Mouse (Mus musculus): ENCODE data around the gene Alkbh8. TPM values are rescaled to one million over a fixed set of nuclear protein-coding genes. Genes with fewer than 3 reads are reported as not detected.
"Not testable (repeated sequence)": the region's sequence is repeated elsewhere in the genome, so short reads cannot be mapped to it uniquely, and the experiment has no call there.

The Alkbh8 gene
- polyA plus RNA-seq (2015; fragmentation: Nextera tagmentation; extraction: Ambion mirVana) = 64.1 and 66.0 TPM in 2 replicates

DNA sequence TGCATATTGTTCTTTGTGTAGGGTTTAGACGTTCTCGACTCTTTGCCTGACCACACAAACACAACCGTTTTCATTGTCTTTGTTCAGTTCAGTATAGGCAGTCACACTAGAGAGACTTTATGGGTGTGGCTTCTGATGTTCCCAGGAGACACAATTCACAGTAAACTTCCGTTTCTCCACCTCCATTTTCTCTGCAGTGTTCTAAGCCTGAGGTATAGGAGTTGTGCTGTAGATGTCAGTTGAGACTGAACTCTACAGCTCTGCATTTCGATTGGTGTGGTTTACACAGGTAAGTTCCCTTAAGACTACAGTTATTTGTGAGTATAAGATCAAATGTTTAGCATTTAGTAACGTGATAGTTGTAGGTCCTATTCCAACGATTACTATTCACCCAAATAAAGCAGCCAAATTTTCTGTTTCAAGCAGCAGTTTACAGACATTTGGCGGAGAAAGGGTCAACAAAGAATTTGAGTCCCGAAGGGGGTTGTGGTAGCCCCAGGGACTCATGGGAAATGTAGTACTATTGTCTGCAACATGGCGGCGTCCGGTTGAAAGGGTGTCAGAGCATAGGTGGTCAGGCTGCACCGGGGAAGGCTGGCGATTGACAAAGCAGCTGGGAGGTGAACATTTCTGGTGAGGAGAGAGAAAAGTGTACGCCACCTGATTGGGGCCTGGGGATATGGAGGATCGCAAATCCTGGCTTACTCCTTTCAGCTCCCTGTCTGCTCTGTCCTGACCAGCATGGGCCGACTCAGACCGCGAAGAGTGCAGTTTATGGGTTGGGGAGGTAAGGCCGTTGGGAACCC is at the start of gene Alkbh8:
Gene Alkbh8 (plus strand): TSS at position 179 of the 806 bp plus-strand sequence.
- H3K36me3 ChIP-seq (replicated peaks) = 0 out of 2 replicates have a peak, but pooled peaks cover 9% of the 10 kb centered on the region
- under 1% methylated on average over 20 of the region's 20 CpGs for WGBS
- peak within 1 kb of the TSS; percentile 64 for H3K4me3 ChIP-seq
- peak within 1 kb of the TSS; percentile 59 for H3K9ac ChIP-seq
- H3K9me3 ChIP-seq = no peaks in the 10 kb centered on the region
- H3K27ac ChIP-seq = peak within 1 kb of the TSS; percentile 78
- peaks cover 10% of the 10 kb centered on the region for H3K4me1 ChIP-seq
- ATAC-seq (replicated peaks) = peak; percentile 98
- peak within 1 kb of the TSS; percentile 55 for H3K4me2 ChIP-seq
- no peaks in the 10 kb centered on the region for H3K27me3 ChIP-seq (replicated peaks)

DNA sequence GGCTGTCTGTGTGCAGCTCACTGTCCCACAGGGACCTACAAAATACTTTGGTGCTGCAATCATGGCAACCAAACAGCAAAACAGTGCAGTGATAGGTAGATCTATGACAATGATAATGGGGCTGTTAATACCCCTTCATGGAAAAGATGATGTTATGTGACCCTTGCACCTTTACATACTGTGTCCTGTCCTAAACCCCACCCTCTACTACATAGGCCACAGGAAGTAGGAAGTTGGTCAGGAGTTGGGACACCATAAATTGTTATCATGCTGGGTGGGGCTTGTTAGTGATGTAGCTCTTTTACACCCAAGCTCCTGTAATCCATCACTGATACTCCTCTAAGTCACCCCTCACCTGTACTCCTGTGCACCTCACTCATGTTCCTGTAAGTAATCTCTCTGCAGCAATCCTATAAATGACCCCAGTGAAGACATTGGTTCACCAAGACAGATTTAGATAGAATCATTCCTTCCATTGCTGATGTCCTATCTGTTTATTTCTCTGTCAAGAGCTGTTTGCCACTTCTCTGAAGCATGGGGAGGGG is 25.6 kb upstream of the Alkbh8 start:
- Histone ChIP-seq H3K27me3 (replicated peaks) (no peaks in the 10 kb centered on the region), H3K9ac (no peak overlapping the region), H3K36me3 (replicated peaks) (no peaks in the 10 kb centered on the region), H3K4me1 (no peaks in the 10 kb centered on the region), H3K4me3 (no peak overlapping the region), H3K4me2 (no peak overlapping the region), H3K27ac (no peak overlapping the region), H3K9me3 (peaks cover 14% of the 10 kb centered on the region; the same call in 1 of the 2 replicates)
- ATAC-seq (replicated peaks) = no peak

DNA sequence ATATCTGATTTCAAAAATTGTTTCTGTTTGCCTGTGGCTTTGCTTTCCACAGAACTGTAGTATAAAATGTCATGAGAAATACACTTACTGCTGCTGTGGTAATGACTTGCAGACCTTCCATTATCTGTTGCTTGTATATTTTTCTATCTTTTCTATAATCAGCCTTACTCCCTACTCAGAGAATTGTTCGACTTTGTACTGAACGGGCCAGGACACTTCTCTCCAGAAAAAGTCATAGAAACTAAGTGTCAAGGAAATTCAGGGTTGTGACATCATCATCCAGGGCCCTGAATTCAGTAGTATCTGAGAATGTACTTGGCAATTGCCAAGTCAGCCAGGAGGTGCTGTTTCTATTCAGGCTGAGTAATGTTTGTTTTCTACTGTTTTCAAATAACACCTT is 24.9 kb upstream of the Alkbh8 start:
- H3K4me2 ChIP-seq = no peak overlapping the region
- no peak overlapping the region for H3K4me3 ChIP-seq

DNA sequence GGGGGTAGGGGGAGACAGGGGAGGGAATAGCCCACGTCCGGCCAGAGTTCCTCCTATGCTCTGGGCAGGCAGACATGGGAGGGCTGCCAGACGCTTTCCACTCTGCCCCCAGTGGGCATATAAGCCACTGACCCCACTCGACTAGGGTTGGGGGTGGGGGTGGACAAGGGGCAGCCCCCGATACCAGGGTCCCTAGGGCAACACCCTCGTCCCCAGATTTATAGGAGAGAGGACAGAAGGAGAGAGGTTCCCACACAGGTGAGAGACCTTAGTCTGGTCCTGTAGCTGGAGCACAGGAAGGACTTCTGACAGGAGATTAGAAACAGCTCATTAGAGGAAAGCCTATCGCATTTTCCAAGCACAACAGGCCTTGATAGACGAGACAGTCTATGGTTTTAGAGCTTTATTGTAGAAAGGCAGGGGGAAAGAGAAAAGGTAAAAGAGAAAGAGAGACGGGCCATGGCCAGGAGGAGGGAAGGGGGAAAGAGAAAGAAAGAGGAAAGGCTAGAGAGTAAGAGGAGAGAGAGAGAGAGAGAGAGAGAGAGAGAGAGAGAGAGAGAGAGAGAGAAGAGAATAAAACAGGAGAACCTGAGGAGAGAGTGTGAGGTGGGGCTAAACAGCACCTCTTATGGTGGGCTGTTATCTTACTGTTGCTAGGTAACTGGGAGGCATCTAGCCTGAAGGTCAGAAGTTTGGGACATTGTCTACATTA is 7.4 kb upstream of the Alkbh8 start:
- not testable (repeated sequence) for H3K9ac ChIP-seq; H3K27me3 ChIP-seq (replicated peaks); H3K4me2 ChIP-seq; H3K36me3 ChIP-seq (replicated peaks); ATAC-seq (replicated peaks); H3K4me3 ChIP-seq; H3K27ac ChIP-seq; H3K9me3 ChIP-seq; H3K4me1 ChIP-seq
- 67% methylated on average over 9 of the region's 9 CpGs for WGBS

More for the DNA sequence above, 24.9 kb upstream of the Alkbh8 start:
- Histone ChIP-seq H3K27ac (no peak overlapping the region), H3K9ac (no peak overlapping the region), H3K27me3 (replicated peaks) (no peaks in the 10 kb centered on the region), H3K36me3 (replicated peaks) (no peaks in the 10 kb centered on the region), H3K9me3 (peaks cover 14% of the 10 kb centered on the region; the same call in 1 of the 2 replicates), H3K4me1 (no peaks in the 10 kb centered on the region)
- WGBS = 79% methylated on average over 2 of the region's 2 CpGs
- no peak for ATAC-seq (replicated peaks)

DNA sequence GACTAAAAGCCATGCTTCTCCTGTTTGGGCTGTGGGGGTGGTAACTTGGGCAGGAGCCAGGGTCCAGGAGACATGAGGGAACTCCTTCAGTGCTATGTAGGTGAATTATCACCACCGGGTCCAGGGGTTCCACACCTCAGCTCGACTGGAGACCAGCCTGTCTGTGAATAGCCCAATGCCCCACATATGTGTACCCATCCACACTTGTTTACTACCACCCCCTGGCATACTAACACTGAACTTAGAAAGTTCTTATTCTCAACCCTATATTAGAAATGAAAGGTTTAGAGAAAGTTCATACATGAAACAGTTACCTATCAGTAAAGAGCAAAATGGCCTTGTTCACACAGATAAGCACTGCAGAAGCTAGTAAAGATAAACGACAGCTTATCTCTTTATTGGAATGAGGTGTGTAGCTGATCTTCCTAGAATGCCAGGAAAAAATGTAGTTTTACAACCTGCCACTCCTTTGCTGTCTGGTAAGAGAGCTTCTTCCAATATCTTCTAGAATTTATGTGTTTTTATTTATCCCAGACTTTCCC is 6.8 kb upstream of the Alkbh8 start:
- H3K27me3 ChIP-seq (replicated peaks) = no peaks in the 10 kb centered on the region
- H3K36me3 ChIP-seq (replicated peaks) = no peaks in the 10 kb centered on the region
- H3K4me1 ChIP-seq = no peaks in the 10 kb centered on the region
- no peak overlapping the region for H3K27ac ChIP-seq
- H3K4me2 ChIP-seq = no peak overlapping the region
- ATAC-seq (replicated peaks) = no peak
- no peak overlapping the region for H3K4me3 ChIP-seq
- H3K9me3 ChIP-seq = no peaks in the 10 kb centered on the region
- WGBS = 68% methylated on average over 3 of the region's 3 CpGs
- H3K9ac ChIP-seq = no peak overlapping the region

DNA sequence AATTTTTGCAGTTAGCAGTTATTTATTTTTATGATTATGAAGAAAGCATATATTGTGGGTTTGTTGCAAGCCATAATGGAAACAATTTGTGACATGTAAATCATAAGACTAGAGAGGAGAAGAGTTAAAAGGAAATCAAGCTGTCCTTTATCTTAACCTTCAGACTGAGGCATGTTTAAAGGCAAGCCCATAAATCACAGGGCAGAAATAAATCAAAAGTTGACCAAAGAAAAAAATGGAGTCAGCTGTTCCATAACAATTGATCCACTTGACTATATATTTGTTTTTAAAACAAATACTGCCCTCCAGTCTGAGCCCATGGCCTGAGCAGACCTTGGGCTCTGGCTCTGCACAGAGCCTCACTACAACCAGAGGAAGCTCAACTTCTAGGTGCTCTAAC is 4.6 kb upstream of the Alkbh8 start:
- no peak for ATAC-seq (replicated peaks)
- Histone ChIP-seq H3K27me3 (replicated peaks) (no peaks in the 10 kb centered on the region), H3K9me3 (no peaks in the 10 kb centered on the region), H3K4me3 (no peak overlapping the region), H3K4me1 (no peaks in the 10 kb centered on the region), H3K36me3 (replicated peaks) (no peaks in the 10 kb centered on the region), H3K4me2 (no peak overlapping the region), H3K9ac (no peak overlapping the region), H3K27ac (no peak overlapping the region)

DNA sequence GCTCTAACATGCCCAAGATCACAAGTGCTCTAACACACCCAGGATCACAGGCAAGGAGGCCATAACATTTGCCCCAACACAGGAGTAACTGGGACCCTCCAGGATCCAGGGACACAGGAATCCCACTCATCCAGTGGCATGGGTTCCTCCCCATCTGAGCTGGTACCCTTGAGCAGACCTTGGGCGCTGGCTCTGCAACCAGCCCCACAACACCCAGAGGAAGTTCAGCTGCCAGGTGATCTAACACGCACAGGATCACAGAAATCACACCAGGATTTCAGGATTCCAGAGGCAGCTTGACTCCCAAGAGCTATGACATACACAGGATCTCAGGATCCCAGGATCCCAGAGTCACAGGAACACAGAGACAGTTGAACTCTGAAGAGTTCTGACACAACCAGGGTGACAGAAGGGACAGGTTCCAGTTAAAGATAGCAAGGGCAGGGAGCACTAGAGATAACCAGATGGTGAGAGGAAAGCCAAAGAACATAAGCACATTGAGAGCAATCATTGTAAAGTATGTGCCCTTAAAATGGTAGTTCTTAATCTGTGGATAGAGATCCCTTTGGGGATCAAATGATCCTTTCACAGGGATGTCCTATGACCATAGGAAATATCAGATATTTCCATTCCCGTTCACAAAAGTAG is 4.1 kb upstream of the Alkbh8 start:
- ATAC-seq (replicated peaks) = no peak
- Histone ChIP-seq H3K27ac (no peak overlapping the region), H3K27me3 (replicated peaks) (no peaks in the 10 kb centered on the region), H3K4me1 (no peaks in the 10 kb centered on the region), H3K36me3 (replicated peaks) (no peaks in the 10 kb centered on the region), H3K9me3 (no peaks in the 10 kb centered on the region), H3K4me2 (no peak overlapping the region), H3K4me3 (no peak overlapping the region), H3K9ac (no peak overlapping the region)
- 86% methylated on average over 3 of the region's 3 CpGs for WGBS

DNA sequence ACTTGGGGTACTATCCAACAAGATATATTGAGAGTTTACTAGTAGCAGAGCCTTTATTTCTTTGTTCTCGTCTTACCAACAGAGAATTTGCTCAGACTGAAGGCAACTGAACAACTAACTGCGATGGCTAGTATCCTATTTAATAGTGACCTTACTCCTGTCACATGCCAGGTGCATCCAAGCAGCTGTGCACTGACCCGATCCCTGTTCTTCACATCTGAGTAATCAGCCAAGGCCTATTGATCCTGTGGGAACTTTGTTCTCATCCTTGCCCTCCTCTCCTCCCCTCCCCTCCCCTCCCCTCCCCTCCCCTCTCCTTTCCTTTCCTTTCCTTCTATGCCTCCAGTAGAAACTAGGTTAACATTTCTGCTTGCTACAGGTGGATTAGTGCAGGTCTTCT is 1.7 kb downstream of the Alkbh8 start:
- H3K4me3 ChIP-seq = no peak overlapping the region
- no peaks in the 10 kb centered on the region for H3K9me3 ChIP-seq
- 78% methylated on average over 3 of the region's 3 CpGs for WGBS
- no peak overlapping the region for H3K9ac ChIP-seq
- ATAC-seq (replicated peaks) = no peak
- H3K36me3 ChIP-seq (replicated peaks) = peaks cover 14% of the 10 kb centered on the region; the same call in 1 of the 2 replicates
- no peaks in the 10 kb centered on the region for H3K27me3 ChIP-seq (replicated peaks)
- H3K27ac ChIP-seq = no peak overlapping the region
- H3K4me1 ChIP-seq = peaks cover 10% of the 10 kb centered on the region
- H3K4me2 ChIP-seq = peak overlapping the region; percentile 55

DNA sequence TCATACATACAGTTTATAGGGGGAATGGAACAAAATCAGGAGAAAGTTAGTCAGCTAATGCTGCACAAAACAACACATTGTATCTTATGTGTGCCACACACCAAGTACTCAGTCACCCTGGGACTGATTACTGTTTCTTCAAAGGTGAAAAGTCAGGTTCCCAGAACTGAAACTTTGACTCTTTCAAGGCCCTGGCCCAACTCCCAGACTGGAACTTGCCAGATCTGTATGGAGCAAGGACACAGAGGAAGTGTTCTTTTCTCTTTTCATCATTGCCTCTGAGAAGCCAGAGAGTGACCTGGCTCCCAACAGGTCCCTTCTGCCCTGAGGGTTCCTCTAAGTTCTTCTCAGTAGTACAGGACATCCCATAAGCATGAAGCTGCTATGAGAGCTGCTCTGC is 10.2 kb downstream of the Alkbh8 start:
- no peak overlapping the region for H3K9ac ChIP-seq
- H3K36me3 ChIP-seq (replicated peaks) = peaks cover 34% of the 10 kb centered on the region
- H3K4me2 ChIP-seq = no peak overlapping the region
- H3K27ac ChIP-seq = no peak overlapping the region
- no peak for ATAC-seq (replicated peaks)
- no peaks in the 10 kb centered on the region for H3K27me3 ChIP-seq (replicated peaks)
- no peak overlapping the region for H3K4me3 ChIP-seq
- H3K9me3 ChIP-seq = no peaks in the 10 kb centered on the region
- H3K4me1 ChIP-seq = no peaks in the 10 kb centered on the region

DNA sequence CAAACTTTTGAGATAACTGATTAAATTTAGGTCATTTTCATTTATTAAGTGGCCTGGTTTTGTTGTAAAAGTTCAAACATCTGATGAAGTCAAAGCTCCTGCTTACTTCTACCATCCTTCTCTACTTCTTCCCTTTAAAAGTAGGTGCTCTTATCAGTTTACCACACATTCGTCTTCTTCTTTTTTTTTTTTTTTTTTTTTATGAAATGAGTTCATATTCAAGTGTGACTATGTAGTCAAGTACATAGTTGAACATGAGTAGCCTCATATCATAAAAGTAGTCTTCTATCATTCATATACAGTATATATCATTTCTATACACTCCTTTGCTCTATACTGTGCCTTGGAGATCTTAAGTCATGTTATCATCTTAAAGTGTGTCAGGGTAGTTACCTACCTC is 11.0 kb downstream of the Alkbh8 start:
- H3K27me3 ChIP-seq (replicated peaks) = no peaks in the 10 kb centered on the region
- no peaks in the 10 kb centered on the region for H3K4me1 ChIP-seq
- no peak for ATAC-seq (replicated peaks)
- H3K4me2 ChIP-seq = no peak overlapping the region
- 78% methylated on average over 1 of the region's 1 CpGs for WGBS
- H3K27ac ChIP-seq = no peak overlapping the region
- H3K36me3 ChIP-seq (replicated peaks) = peaks cover 37% of the 10 kb centered on the region
- no peak overlapping the region for H3K4me3 ChIP-seq
- H3K9me3 ChIP-seq = no peaks in the 10 kb centered on the region
- no peak overlapping the region for H3K9ac ChIP-seq

DNA sequence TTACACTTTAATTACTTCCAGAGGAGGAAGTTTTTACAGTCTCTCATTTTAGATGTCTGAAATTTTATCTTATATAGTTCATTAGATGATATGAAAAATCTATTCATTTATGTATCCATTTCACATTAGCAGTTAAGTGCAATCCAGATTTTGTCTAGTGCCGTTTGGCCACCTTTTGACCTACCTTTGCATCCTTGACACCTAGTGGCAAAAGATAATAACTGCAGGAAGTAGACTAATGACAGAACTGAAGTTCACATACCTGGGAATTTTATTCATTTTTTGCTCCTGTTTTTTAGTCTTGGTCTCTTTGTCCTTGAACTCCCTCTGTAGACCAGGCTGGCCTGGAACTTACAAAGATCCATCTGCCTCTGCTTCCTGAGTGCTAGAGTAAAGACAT is 15.1 kb downstream of the Alkbh8 start:
- H3K4me1 ChIP-seq = no peaks in the 10 kb centered on the region
- 75% methylated on average over 1 of the region's 1 CpGs for WGBS
- no peak overlapping the region for H3K4me2 ChIP-seq
- H3K27ac ChIP-seq = no peak overlapping the region
- no peak overlapping the region for H3K9ac ChIP-seq
- no peak overlapping the region for H3K4me3 ChIP-seq
- H3K27me3 ChIP-seq (replicated peaks) = no peaks in the 10 kb centered on the region
- H3K36me3 ChIP-seq (replicated peaks) = peaks cover 37% of the 10 kb centered on the region
- no peak for ATAC-seq (replicated peaks)
- no peaks in the 10 kb centered on the region for H3K9me3 ChIP-seq

DNA sequence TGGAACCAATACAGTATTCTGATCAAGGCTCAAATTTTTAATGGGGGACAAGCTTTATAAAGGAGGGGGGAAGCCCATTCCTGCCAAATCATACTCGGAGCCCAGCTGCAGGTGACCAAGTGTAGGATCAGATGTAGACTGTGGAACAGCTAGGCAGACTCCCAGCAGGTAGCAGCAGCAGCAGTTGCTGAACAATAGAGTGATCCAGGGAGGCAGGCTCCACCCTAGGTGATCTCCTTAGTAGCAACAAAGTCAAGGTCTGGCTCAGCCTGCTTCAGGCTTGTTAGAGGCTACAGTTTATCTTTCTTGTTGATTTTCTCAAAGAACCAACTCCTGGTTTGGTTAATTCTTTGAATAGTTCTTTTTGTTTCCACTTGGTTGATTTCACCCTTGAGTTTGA is 41.4 kb downstream of the Alkbh8 start:
- H3K27ac ChIP-seq; H3K9me3 ChIP-seq; H3K9ac ChIP-seq; H3K36me3 ChIP-seq (replicated peaks); H3K27me3 ChIP-seq (replicated peaks); H3K4me1 ChIP-seq; H3K4me3 ChIP-seq; ATAC-seq (replicated peaks); H3K4me2 ChIP-seq: not testable (repeated sequence)
- 31% methylated on average over 1 of the region's 1 CpGs for WGBS

All from midbrain, embryonic 15.5 days (tissue).